In genomic region chr19:46357344-46358280, GRCm38 (mm10) we compare ENCODE assay signal across 8 mouse cellular contexts. TPM values are rescaled to one million over a fixed set of nuclear protein-coding genes. Genes with fewer than 3 reads are reported as not detected.
DNase-seq lines count a peak whose midpoint lies in the region; ATAC-seq and TF ChIP-seq lines count a peak whose summit lies in the region.

No protein-coding gene starts in this region.

- H3K4me1 ChIP-seq in embryonic facial prominence, embryonic 13.5 days, result peaks cover 5% of the 10 kb centered on the region
- peaks cover 12% of the 10 kb centered on the region for H3K4me1 ChIP-seq in hindbrain, embryonic 15.5 days (replicated peaks)
- H3K4me1 ChIP-seq in lung, adult 2 months (ENCODE audit: control insufficient read depth, insufficient read depth, low read length), result peaks cover 3% of the 10 kb centered on the region; the same call in 1 of the 2 replicates
- peaks cover 8% of the 10 kb centered on the region; the same call in 1 of the 2 replicates for H3K4me1 ChIP-seq in stomach, embryonic 15.5 days

- no peak for TF ChIP-seq CTCF in lung, adult 2 months (IDR thresholded peaks at IDR 0.05; ENCODE audit: insufficient read depth, low read length)

- no peaks in the 10 kb centered on the region for H3K9me3 ChIP-seq in embryonic facial prominence, embryonic 13.5 days
- H3K9me3 ChIP-seq in hindbrain, embryonic 15.5 days, result no peaks in the 10 kb centered on the region
- H3K9me3 ChIP-seq in stomach, embryonic 15.5 days, result no peaks in the 10 kb centered on the region

- peaks cover 35% of the 10 kb centered on the region for H3K27me3 ChIP-seq in embryonic facial prominence, embryonic 13.5 days
- peaks cover 3% of the 10 kb centered on the region; the same call in 1 of the 2 replicates for H3K27me3 ChIP-seq in hindbrain, embryonic 15.5 days
- peaks cover 3% of the 10 kb centered on the region; the same call in 1 of the 2 replicates for H3K27me3 ChIP-seq in stomach, embryonic 15.5 days (replicated peaks)

- peak overlapping the region; percentile 65; the same call in 1 of the 2 replicates for H3K9ac ChIP-seq in embryonic facial prominence, embryonic 13.5 days
- peak overlapping the region; percentile 71 for H3K9ac ChIP-seq in hindbrain, embryonic 15.5 days
- peak overlapping the region; percentile 1; the same call in 1 of the 2 replicates for H3K9ac ChIP-seq in stomach, embryonic 15.5 days

- peak overlapping the region; percentile 79 for H3K4me2 ChIP-seq in embryonic facial prominence, embryonic 13.5 days
- peak overlapping the region; percentile 89 for H3K4me2 ChIP-seq in hindbrain, embryonic 15.5 days
- H3K4me2 ChIP-seq in stomach, embryonic 15.5 days, result peak overlapping the region; percentile 88

- 15% methylated on average over 25 of the region's 25 CpGs for WGBS in embryonic facial prominence, embryonic 13.5 days
- 20% methylated on average over 25 of the region's 25 CpGs for WGBS in hindbrain, embryonic 15.5 days
- WGBS in lung, adult 2 months, result 12% methylated on average over 25 of the region's 25 CpGs
- 16% methylated on average over 25 of the region's 25 CpGs for WGBS in stomach, embryonic 15.5 days

- H3K27ac ChIP-seq in embryonic facial prominence, embryonic 13.5 days, result no peak overlapping the region
- H3K27ac ChIP-seq in hindbrain, embryonic 15.5 days (replicated peaks), result no peak overlapping the region
- peak overlapping the region; percentile 46 for H3K27ac ChIP-seq in stomach, embryonic 15.5 days

- ATAC-seq in embryonic facial prominence, embryonic 13.5 days (ENCODE audit: insufficient number of reproducible peaks, insufficient read depth, low FRiP score, low TSS enrichment, low read depth), result no peak
- ATAC-seq in hindbrain, embryonic 15.5 days (ENCODE audit: low FRiP score, low read depth), result no peak
- ATAC-seq in stomach, embryonic 15.5 days (ENCODE audit: insufficient read depth, low FRiP score, low read depth), result peak; percentile 57; the same call in 1 of the 2 replicates

- no peak for TF ChIP-seq POLR2A in lung, adult 2 months (IDR thresholded peaks at IDR 0.05; ENCODE audit: borderline replicate concordance, extremely low read depth, low read depth, low read length)

- DNase-seq in cerebellum, adult 9-11 months, result peak; percentile 36
- DNase-seq in cerebellum, postnatal 4 days (ENCODE audit: low spot score in 2 of 2), result no peak
- DNase-seq in lung, adult 2 months, result peak; percentile 46
- DNase-seq in right cerebral cortex, postnatal 14 days, result no peak
- no peak for DNase-seq in right cerebral cortex, postnatal 25 days

- H3K4me3 ChIP-seq in embryonic facial prominence, embryonic 13.5 days, result peak overlapping the region; percentile 49
- peak overlapping the region; percentile 64 for H3K4me3 ChIP-seq in hindbrain, embryonic 15.5 days
- no peak overlapping the region for H3K4me3 ChIP-seq in lung, adult 2 months (replicated peaks; ENCODE audit: extremely low read depth, low read depth, low read length)
- H3K4me3 ChIP-seq in stomach, embryonic 15.5 days (replicated peaks), result peak overlapping the region; percentile 53

- H3K36me3 ChIP-seq in embryonic facial prominence, embryonic 13.5 days, result no peaks in the 10 kb centered on the region
- no peaks in the 10 kb centered on the region for H3K36me3 ChIP-seq in hindbrain, embryonic 15.5 days
- H3K36me3 ChIP-seq in stomach, embryonic 15.5 days, result no peaks in the 10 kb centered on the region

RNA-seq across cellular contexts. Expression of gene 2310034G01Rik, which starts 7.5 kb away (rescaled TPM):
- polyA plus RNA-seq in embryonic facial prominence, embryonic 13.5 days (2015; fragmentation: Nextera tagmentation; extraction: Ambion mirVana), result 1.5 and 2.3 TPM in 2 replicates
- polyA plus RNA-seq in hindbrain, embryonic 15.5 days (2015; fragmentation: Nextera tagmentation; extraction: Ambion mirVana), result 2.0 and 2.3 TPM in 2 replicates
- polyA plus RNA-seq in lung, adult 2 months (2012; rRNA removed), result 6.8 and 10.1 TPM in 2 replicates
- polyA plus RNA-seq in stomach, embryonic 15.5 days (2015; fragmentation: Nextera tagmentation; extraction: Ambion mirVana), result 1.4 and 1.5 TPM in 2 replicates

RNA-seq across cellular contexts. Expression of gene Mfsd13a, which starts 16.7 kb away (rescaled TPM):
- polyA plus RNA-seq in embryonic facial prominence, embryonic 13.5 days (2015; fragmentation: Nextera tagmentation; extraction: Ambion mirVana), result 3.3 and 4.3 TPM in 2 replicates
- 12.3 and 12.5 TPM in 2 replicates for polyA plus RNA-seq in hindbrain, embryonic 15.5 days (2015; fragmentation: Nextera tagmentation; extraction: Ambion mirVana)
- 26.5 and 27.1 TPM in 2 replicates for polyA plus RNA-seq in lung, adult 2 months (2012; rRNA removed)
- polyA plus RNA-seq in stomach, embryonic 15.5 days (2015; fragmentation: Nextera tagmentation; extraction: Ambion mirVana), result 11.9 and 12.9 TPM in 2 replicates

RNA-seq across cellular contexts. Expression of gene Cuedc2, which starts 19.1 kb away (rescaled TPM):
- polyA plus RNA-seq in embryonic facial prominence, embryonic 13.5 days (2015; fragmentation: Nextera tagmentation; extraction: Ambion mirVana), result 177 and 188 TPM in 2 replicates
- 336 and 347 TPM in 2 replicates for polyA plus RNA-seq in hindbrain, embryonic 15.5 days (2015; fragmentation: Nextera tagmentation; extraction: Ambion mirVana)
- 47.1 and 53.9 TPM in 2 replicates for polyA plus RNA-seq in lung, adult 2 months (2012; rRNA removed)
- 134 and 137 TPM in 2 replicates for polyA plus RNA-seq in stomach, embryonic 15.5 days (2015; fragmentation: Nextera tagmentation; extraction: Ambion mirVana)

RNA-seq across cellular contexts. Expression of gene Fbxl15, which starts 29.6 kb away (rescaled TPM):
- polyA plus RNA-seq in embryonic facial prominence, embryonic 13.5 days (2015; fragmentation: Nextera tagmentation; extraction: Ambion mirVana), result 15.1 and 16.5 TPM in 2 replicates
- 47.1 and 51.8 TPM in 2 replicates for polyA plus RNA-seq in hindbrain, embryonic 15.5 days (2015; fragmentation: Nextera tagmentation; extraction: Ambion mirVana)
- 10.7 and 15.5 TPM in 2 replicates for polyA plus RNA-seq in lung, adult 2 months (2012; rRNA removed)
- 16.7 TPM in 2 replicates for polyA plus RNA-seq in stomach, embryonic 15.5 days (2015; fragmentation: Nextera tagmentation; extraction: Ambion mirVana)

RNA-seq across cellular contexts. Expression of gene Psd, which starts 30.7 kb away (rescaled TPM):
- 5.0 and 6.0 TPM in 2 replicates for polyA plus RNA-seq in embryonic facial prominence, embryonic 13.5 days (2015; fragmentation: Nextera tagmentation; extraction: Ambion mirVana)
- 119 and 145 TPM in 2 replicates for polyA plus RNA-seq in hindbrain, embryonic 15.5 days (2015; fragmentation: Nextera tagmentation; extraction: Ambion mirVana)
- 2.3 and 2.4 TPM in 2 replicates for polyA plus RNA-seq in lung, adult 2 months (2012; rRNA removed)
- polyA plus RNA-seq in stomach, embryonic 15.5 days (2015; fragmentation: Nextera tagmentation; extraction: Ambion mirVana), result 52.9 and 54.7 TPM in 2 replicates

Comparison
In these comparisons a context has a peak if more than half of its experiments do, and no peak if none do; other contexts are left out.
1. DNase-seq: peak in cerebellum, adult 9-11 months (single experiment) and lung, adult 2 months (single experiment); none in cerebellum, postnatal 4 days (0 of 2), right cerebral cortex, postnatal 14 days (single experiment) and right cerebral cortex, postnatal 25 days (single experiment).
2. H3K9ac ChIP-seq: peak in every context shown above with its lines; median percentile 71 in hindbrain, embryonic 15.5 days; 65 in embryonic facial prominence, embryonic 13.5 days; 1 in stomach, embryonic 15.5 days.
3. Peak in every context shown above with its lines, with median percentiles within 50 percentile points of each other: H3K4me2 ChIP-seq.